In genomic region chr16:62826156-62827001, GRCm38 (mm10) we compare ENCODE assay signal across 8 mouse cellular contexts. TPM values are rescaled to one million over a fixed set of nuclear protein-coding genes. Genes with fewer than 3 reads are reported as not detected.
DNase-seq lines count a peak whose midpoint lies in the region; ATAC-seq and TF ChIP-seq lines count a peak whose summit lies in the region.

No protein-coding gene starts in this region.

- no peak overlapping the region for H3K4me3 ChIP-seq in hindbrain, embryonic 11.5 days (ENCODE audit: low read depth, low read length)
- H3K4me3 ChIP-seq in hindbrain, embryonic 10.5 days = no peak overlapping the region
- H3K4me3 ChIP-seq in ES-E14 (ENCODE audit: insufficient read depth in 1 of 2, low read depth in 1 of 2, low read length in 2 of 2, poor library complexity in 1 of 2, severe bottlenecking in 1 of 2) = no peak overlapping the region
- no peak overlapping the region for H3K4me3 ChIP-seq in forebrain, embryonic 12.5 days (replicated peaks)
- no peak overlapping the region for H3K4me3 ChIP-seq in midbrain, embryonic 13.5 days (replicated peaks)

- WGBS in hindbrain, embryonic 11.5 days = 78% methylated on average over 12 of the region's 12 CpGs
- WGBS in hindbrain, embryonic 10.5 days = 80% methylated on average over 12 of the region's 12 CpGs
- 81% methylated on average over 12 of the region's 12 CpGs for WGBS in forebrain, embryonic 12.5 days
- WGBS in midbrain, embryonic 13.5 days = 77% methylated on average over 12 of the region's 12 CpGs

- H3K27me3 ChIP-seq in hindbrain, embryonic 11.5 days (ENCODE audit: control insufficient read depth, insufficient read depth, low read length) = no peaks in the 10 kb centered on the region
- H3K27me3 ChIP-seq in hindbrain, embryonic 10.5 days (ENCODE audit: insufficient read depth, poor library complexity, severe bottlenecking) = no peaks in the 10 kb centered on the region
- H3K27me3 ChIP-seq in forebrain, embryonic 12.5 days = no peaks in the 10 kb centered on the region
- no peaks in the 10 kb centered on the region for H3K27me3 ChIP-seq in midbrain, embryonic 13.5 days

- in situ Hi-C loops in ES-E14 (cut with MboI; ENCODE audit: low sequenced_read_pairs in 2 of 2, unreplicated experiment in 2 of 2) = no loop called here

- H3K36me3 ChIP-seq in hindbrain, embryonic 11.5 days (ENCODE audit: control insufficient read depth, insufficient read depth, low read length) = no peaks in the 10 kb centered on the region
- no peaks in the 10 kb centered on the region for H3K36me3 ChIP-seq in hindbrain, embryonic 10.5 days
- no peaks in the 10 kb centered on the region for H3K36me3 ChIP-seq in ES-E14 (ENCODE audit: control insufficient read depth, insufficient read depth, low read length, poor library complexity, severe bottlenecking)
- no peaks in the 10 kb centered on the region; the same call in 1 of the 2 replicates for H3K36me3 ChIP-seq in forebrain, embryonic 12.5 days (replicated peaks)
- 0 out of 2 replicates have a peak, but pooled peaks cover 6% of the 10 kb centered on the region for H3K36me3 ChIP-seq in midbrain, embryonic 13.5 days

- peak; percentile 67 for DNase-seq in hindbrain, embryonic 11.5 days (ENCODE audit: low spot score)
- no peak for DNase-seq in hindbrain, embryonic 10.5 days (ENCODE audit: low spot score)
- peak; percentile 71 for DNase-seq in 416B (ENCODE audit: low read depth)
- peak; percentile 27 for DNase-seq in ES-E14 (ENCODE audit: low read depth, low spot score)
- DNase-seq in layer of hippocampus, postnatal 36 days = no peak
- no peak for DNase-seq in right cerebral cortex, postnatal 10 days (ENCODE audit: low spot score in 2 of 2)

- no peak overlapping the region for H3K27ac ChIP-seq in hindbrain, embryonic 11.5 days (ENCODE audit: low read depth, low read length)
- no peak overlapping the region for H3K27ac ChIP-seq in hindbrain, embryonic 10.5 days
- H3K27ac ChIP-seq in ES-E14 (ENCODE audit: insufficient read depth, low read depth, low read length, poor library complexity, severe bottlenecking) = no peak overlapping the region
- H3K27ac ChIP-seq in forebrain, embryonic 12.5 days = no peak overlapping the region
- H3K27ac ChIP-seq in midbrain, embryonic 13.5 days = no peak overlapping the region

- no peak overlapping the region for H3K9ac ChIP-seq in hindbrain, embryonic 11.5 days (ENCODE audit: low read depth, low read length)
- no peak overlapping the region for H3K9ac ChIP-seq in ES-E14 (ENCODE audit: insufficient read depth, low read depth, low read length, poor library complexity, severe bottlenecking)
- no peak overlapping the region for H3K9ac ChIP-seq in forebrain, embryonic 12.5 days
- H3K9ac ChIP-seq in midbrain, embryonic 13.5 days (replicated peaks) = no peak overlapping the region

- H3K9me3 ChIP-seq in hindbrain, embryonic 11.5 days (ENCODE audit: control insufficient read depth, low read length) = no peaks in the 10 kb centered on the region
- no peaks in the 10 kb centered on the region for H3K9me3 ChIP-seq in hindbrain, embryonic 10.5 days
- no peaks in the 10 kb centered on the region for H3K9me3 ChIP-seq in ES-E14 (ENCODE audit: control insufficient read depth, insufficient read depth, low read depth, low read length)
- H3K9me3 ChIP-seq in forebrain, embryonic 12.5 days = no peaks in the 10 kb centered on the region
- H3K9me3 ChIP-seq in midbrain, embryonic 13.5 days = no peaks in the 10 kb centered on the region

- no peak; the same call in 1 of the 2 replicates for ATAC-seq in hindbrain, embryonic 11.5 days (ENCODE audit: low FRiP score)
- ATAC-seq in forebrain, embryonic 12.5 days (ENCODE audit: low FRiP score) = peak; percentile 44; the same call in 1 of the 2 replicates
- ATAC-seq in midbrain, embryonic 13.5 days = peak; percentile 55

- no peaks in the 10 kb centered on the region for H3K4me1 ChIP-seq in hindbrain, embryonic 11.5 days (replicated peaks; ENCODE audit: control insufficient read depth, insufficient read depth, low read length)
- no peaks in the 10 kb centered on the region for H3K4me1 ChIP-seq in hindbrain, embryonic 10.5 days (replicated peaks)
- no peaks in the 10 kb centered on the region for H3K4me1 ChIP-seq in ES-E14 (ENCODE audit: control insufficient read depth in 2 of 2, insufficient read depth in 2 of 2, low read length in 2 of 2, poor library complexity in 1 of 2)
- H3K4me1 ChIP-seq in forebrain, embryonic 12.5 days = no peaks in the 10 kb centered on the region
- no peaks in the 10 kb centered on the region for H3K4me1 ChIP-seq in midbrain, embryonic 13.5 days (replicated peaks)

- no peak overlapping the region for H3K4me2 ChIP-seq in hindbrain, embryonic 11.5 days (replicated peaks; ENCODE audit: low read depth, low read length)
- H3K4me2 ChIP-seq in forebrain, embryonic 12.5 days = no peak overlapping the region
- H3K4me2 ChIP-seq in midbrain, embryonic 13.5 days (replicated peaks) = no peak overlapping the region

TF ChIP-seq in ES-E14, 5 proteins besides CTCF, POLR2A, EP300 and RAD21:
- TF ChIP-seq CHD2 (IDR thresholded peaks at IDR 0.05; ENCODE audit: low read depth, low read length) (no peak), MAFK (IDR thresholded peaks at IDR 0.05; ENCODE audit: insufficient read depth, low read depth, low read length) (no peak), ZC3H11A (IDR thresholded peaks at IDR 0.05; ENCODE audit: borderline replicate concordance, low read depth, low read length) (no peak), HCFC1 (IDR thresholded peaks at IDR 0.05; ENCODE audit: borderline replicate concordance, insufficient read depth, low read length) (no peak), ZNF384 (IDR thresholded peaks at IDR 0.05; ENCODE audit: low read depth, low read length) (no peak)

RNA-seq across cellular contexts. Expression of gene Stx19, which starts 11.9 kb away (rescaled TPM):
- polyA plus RNA-seq in hindbrain, embryonic 11.5 days (2014; fragmentation: Nextera tagmentation; extraction: Ambion mirVana) = 0.17 and 0.56 TPM in 2 replicates
- 0.31 and 0.48 TPM in 2 replicates for polyA plus RNA-seq in hindbrain, embryonic 10.5 days (2016; fragmentation: Nextera tagmentation; extraction: Ambion mirVana)
- total RNA-seq in ES-E14 (2012; rRNA removed) = not detected in 2 replicates
- polyA plus RNA-seq in forebrain, embryonic 12.5 days (2016; fragmentation: Nextera tagmentation; extraction: Ambion mirVana) = 0.64 TPM in 2 replicates
- polyA plus RNA-seq in midbrain, embryonic 13.5 days (2015; fragmentation: Nextera tagmentation; extraction: Ambion mirVana) = 0.50 and 0.52 TPM in 2 replicates
- total RNA-seq in layer of hippocampus, postnatal 36 days (2021) = not detected

RNA-seq across cellular contexts. Expression of gene Arl13b, which starts 20.5 kb away (rescaled TPM):
- polyA plus RNA-seq in hindbrain, embryonic 11.5 days (2014; fragmentation: Nextera tagmentation; extraction: Ambion mirVana) = 19.8 and 20.2 TPM in 2 replicates
- polyA plus RNA-seq in hindbrain, embryonic 10.5 days (2016; fragmentation: Nextera tagmentation; extraction: Ambion mirVana) = 13.5 and 17.6 TPM in 2 replicates
- 7.3 and 8.3 TPM in 2 replicates for total RNA-seq in ES-E14 (2012; rRNA removed)
- 17.1 and 18.8 TPM in 2 replicates for polyA plus RNA-seq in forebrain, embryonic 12.5 days (2016; fragmentation: Nextera tagmentation; extraction: Ambion mirVana)
- polyA plus RNA-seq in midbrain, embryonic 13.5 days (2015; fragmentation: Nextera tagmentation; extraction: Ambion mirVana) = 13.3 and 14.8 TPM in 2 replicates
- 10 to 100 TPM in 1 of 2 experiments, 1 to 10 TPM in 1; 9.0 to 13.4 TPM for total RNA-seq in layer of hippocampus, postnatal 36 days (2021)

RNA-seq across cellular contexts. Expression of gene Pros1, which starts 27.7 kb away (rescaled TPM):
- polyA plus RNA-seq in hindbrain, embryonic 11.5 days (2014; fragmentation: Nextera tagmentation; extraction: Ambion mirVana) = 21.7 and 21.8 TPM in 2 replicates
- polyA plus RNA-seq in hindbrain, embryonic 10.5 days (2016; fragmentation: Nextera tagmentation; extraction: Ambion mirVana) = 16.7 and 18.6 TPM in 2 replicates
- 37.6 and 55.7 TPM in 2 replicates for total RNA-seq in ES-E14 (2012; rRNA removed)
- 13.0 and 13.1 TPM in 2 replicates for polyA plus RNA-seq in forebrain, embryonic 12.5 days (2016; fragmentation: Nextera tagmentation; extraction: Ambion mirVana)
- 9.1 and 9.3 TPM in 2 replicates for polyA plus RNA-seq in midbrain, embryonic 13.5 days (2015; fragmentation: Nextera tagmentation; extraction: Ambion mirVana)
- 1 to 10 TPM; 9.1 to 9.6 TPM for total RNA-seq in layer of hippocampus, postnatal 36 days (2021)

RNA-seq across cellular contexts. Expression of gene Nsun3, which starts 39.8 kb away (rescaled TPM):
- polyA plus RNA-seq in hindbrain, embryonic 11.5 days (2014; fragmentation: Nextera tagmentation; extraction: Ambion mirVana) = 10.0 and 10.4 TPM in 2 replicates
- polyA plus RNA-seq in hindbrain, embryonic 10.5 days (2016; fragmentation: Nextera tagmentation; extraction: Ambion mirVana) = 7.8 and 8.0 TPM in 2 replicates
- 6.2 and 6.5 TPM in 2 replicates for total RNA-seq in ES-E14 (2012; rRNA removed)
- 12.5 and 12.6 TPM in 2 replicates for polyA plus RNA-seq in forebrain, embryonic 12.5 days (2016; fragmentation: Nextera tagmentation; extraction: Ambion mirVana)
- 10.4 and 11.4 TPM in 2 replicates for polyA plus RNA-seq in midbrain, embryonic 13.5 days (2015; fragmentation: Nextera tagmentation; extraction: Ambion mirVana)
- 10 to 100 TPM; 10.2 to 12.2 TPM for total RNA-seq in layer of hippocampus, postnatal 36 days (2021)

Comparison
In these comparisons a context has a peak if more than half of its experiments do, and no peak if none do; other contexts are left out.
1. DNase-seq: peak in hindbrain, embryonic 11.5 days (single experiment), 416B (single experiment) and ES-E14 (single experiment); none in hindbrain, embryonic 10.5 days (single experiment), layer of hippocampus, postnatal 36 days (0 of 2) and right cerebral cortex, postnatal 10 days (0 of 2).